ENCODE assay signal across 25 mouse cellular contexts in the genomic region with DNA sequence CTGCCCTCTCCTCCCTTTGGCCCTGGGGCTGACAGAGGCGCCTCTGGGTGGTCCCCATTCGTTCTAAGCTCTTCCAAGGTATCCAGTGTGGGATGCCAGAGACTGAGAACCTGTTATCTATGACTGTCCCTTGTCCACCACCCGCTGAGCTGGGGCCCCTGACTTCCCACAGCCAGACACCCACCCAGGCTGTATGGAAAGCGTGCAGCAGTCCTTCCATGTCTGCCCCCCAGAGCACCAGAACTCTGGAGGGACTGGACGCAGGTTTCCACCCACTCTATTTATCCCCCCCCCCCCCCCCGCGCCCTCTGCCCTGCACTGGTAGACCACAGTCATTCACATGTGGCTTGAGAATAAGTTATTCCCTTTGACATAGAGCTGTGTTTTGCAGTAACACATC.
"Had no signal": no experiment of that assay in that cellular context is flagged by ENCODE, and none has a peak within 500 bp of the region (broad histone marks: within the 10 kb centered on the region; RNA-seq: fewer than 3 reads in every experiment).

No protein-coding gene starts in this region.

- H3K27ac ChIP-seq: kidney, embryonic 15.5 days; left cerebral cortex, adult 2 months; limb, embryonic 13.5 days; liver, embryonic 12.5 days; liver, embryonic 15.5 days; lung, embryonic 15.5 days; neural tube, embryonic 12.5 days; neural tube, embryonic 15.5 days; stomach, postnatal 0 days had no signal

- ATAC-seq: liver, embryonic 12.5 days had no signal

- H3K9ac ChIP-seq: kidney, embryonic 15.5 days; limb, embryonic 13.5 days; liver, embryonic 12.5 days; liver, embryonic 15.5 days; lung, embryonic 15.5 days; neural tube, embryonic 12.5 days; neural tube, embryonic 15.5 days had no signal

- H3K27me3 ChIP-seq: kidney, embryonic 15.5 days; limb, embryonic 13.5 days; liver, embryonic 12.5 days; liver, embryonic 15.5 days; lung, embryonic 15.5 days; megakaryocyte, embryonic 14.5 days; neural tube, embryonic 12.5 days; neural tube, embryonic 15.5 days had no signal

- H3K4me2 ChIP-seq: kidney, embryonic 15.5 days; limb, embryonic 13.5 days; liver, embryonic 12.5 days; liver, embryonic 15.5 days; lung, embryonic 15.5 days; neural tube, embryonic 12.5 days; neural tube, embryonic 15.5 days had no signal

- H3K4me1 ChIP-seq: kidney, embryonic 15.5 days; limb, embryonic 13.5 days; liver, embryonic 12.5 days; liver, embryonic 15.5 days; lung, embryonic 15.5 days; megakaryocyte, embryonic 14.5 days; neural tube, embryonic 12.5 days; neural tube, embryonic 15.5 days had no signal

- H3K9me3 ChIP-seq: kidney, embryonic 15.5 days; limb, embryonic 13.5 days; liver, embryonic 12.5 days; liver, embryonic 15.5 days; lung, embryonic 15.5 days; neural tube, embryonic 12.5 days; neural tube, embryonic 15.5 days had no signal

- H3K36me3 ChIP-seq: kidney, embryonic 15.5 days; limb, embryonic 13.5 days; liver, embryonic 12.5 days; liver, embryonic 15.5 days; lung, embryonic 15.5 days; neural tube, embryonic 12.5 days; neural tube, embryonic 15.5 days had no signal

- DNase-seq: kidney, adult 11 months; kidney, adult 8-10 months; kidney, postnatal 10 days; kidney, postnatal 36 days; layer of hippocampus, postnatal 36 days; liver; lung, adult 18-20 months; lung, postnatal 10 days; lung, postnatal 36 days; right cerebral cortex, adult 18-20 months; right cerebral cortex, postnatal 14 days; right cerebral cortex, postnatal 4 days; thymus, adult 2 months; thymus, postnatal 14 days; thymus, postnatal 4 days had no signal

- H3K4me3 ChIP-seq: kidney, embryonic 15.5 days; left cerebral cortex, adult 2 months; limb, embryonic 13.5 days; liver, embryonic 12.5 days; liver, embryonic 15.5 days; lung, embryonic 15.5 days; megakaryocyte, embryonic 14.5 days; neural tube, embryonic 12.5 days; neural tube, embryonic 15.5 days had no signal
